Mouse (Mus musculus): ENCODE data around the gene Klf16.
A peak's percentile ranks its signal among the peaks of the same experiment; 100 is the strongest.

The Klf16 gene

GRCm38 (mm10) chr10:80538180-80538579 lies 38.9 kb downstream of the Klf16 start:
- no peak for DNase-seq

- DNase-seq = peak; percentile 87
These were observed 41.4 kb downstream of the Klf16 start for GRCm38 (mm10) chr10:80535711-80536110.

DNA sequence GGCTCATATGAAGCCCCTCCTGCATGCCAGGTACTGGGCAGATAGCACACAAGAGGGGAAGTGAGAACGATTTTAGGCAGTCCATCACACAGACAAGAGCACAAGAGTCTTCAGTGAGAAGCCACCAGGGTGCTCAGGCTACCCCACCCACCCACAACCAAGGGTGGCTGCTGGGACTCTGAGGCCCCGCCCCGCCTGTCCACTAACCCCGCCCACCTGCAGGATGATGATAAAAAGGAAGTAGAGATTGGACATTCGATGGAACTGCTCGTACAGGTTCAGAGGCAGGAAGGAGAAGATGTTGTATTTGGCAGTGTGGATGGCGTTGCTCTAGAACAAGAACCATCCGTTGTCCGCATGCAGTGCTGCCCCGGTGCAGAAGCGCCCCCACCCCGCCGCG lies 42.0 kb downstream of the Klf16 start:
- DNase-seq = peak; percentile 94

GRCm38 (mm10) chr10:80533704-80534103 lies 43.4 kb downstream of the Klf16 start:
- peak; percentile 90 for DNase-seq

GRCm38 (mm10) chr10:80532783-80533182 lies 44.3 kb downstream of the Klf16 start:
- DNase-seq = peak; percentile 52

DNA sequence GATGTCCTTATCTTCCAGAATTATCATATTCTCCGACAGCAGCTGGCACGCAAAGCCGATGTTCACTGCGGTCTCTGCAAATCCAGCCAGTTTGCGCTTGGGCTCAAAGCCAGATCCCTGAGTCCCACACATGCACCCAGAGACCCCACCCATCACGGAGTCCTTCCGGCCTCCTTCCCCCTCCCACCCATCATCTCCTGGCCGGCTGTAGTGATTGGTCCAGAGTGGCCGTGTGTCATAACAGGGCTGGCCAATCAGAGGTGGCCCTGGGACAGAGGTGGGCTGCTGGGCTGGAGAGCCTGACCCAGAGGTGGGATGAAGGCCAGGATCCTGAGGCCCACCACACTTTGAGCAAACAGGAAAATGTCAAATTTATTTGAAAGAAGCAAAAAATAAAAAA lies 50.9 kb downstream of the Klf16 start:
- DNase-seq = no peak

DNA sequence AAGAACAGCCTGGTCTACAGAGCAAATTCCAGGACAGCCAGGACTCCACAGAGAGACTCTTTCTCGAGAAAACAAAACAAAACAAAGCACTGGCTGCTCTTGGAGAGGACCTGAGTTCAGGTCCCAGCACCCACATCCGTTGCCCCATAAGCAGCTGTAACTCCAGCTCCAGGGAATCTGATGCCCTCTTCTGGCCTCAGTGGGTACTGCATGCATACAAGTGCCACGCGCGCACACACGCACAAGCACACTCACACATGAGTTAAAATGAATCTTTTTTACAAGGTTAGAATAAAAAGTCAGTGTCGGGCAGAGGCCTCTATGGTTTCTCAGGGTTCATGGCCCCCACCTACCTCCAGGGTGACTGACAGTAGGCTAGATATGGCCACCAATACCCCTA lies 53.8 kb downstream of the Klf16 start:
- peak; percentile 45 for DNase-seq

GRCm38 (mm10) chr10:80519287-80519686 lies 57.8 kb downstream of the Klf16 start:
- no peak for DNase-seq
